Mouse (Mus musculus) heart, embryonic 13.5 days (tissue): ENCODE data around the gene Socs7. TPM values are rescaled to one million over a fixed set of nuclear protein-coding genes. Genes with fewer than 3 reads are reported as not detected.
A peak's percentile ranks its signal among the peaks of the same experiment; 100 is the strongest.

Experiments used
- ATAC-seq: fragments of 200-750 bp; cut with Nextera tagmentation; 2 replicates; pipeline ENCODE4 v1.8.0; 2017; ENCODE audit warnings: moderate TSS enrichment; ENCODE audit not compliant: insufficient number of reproducible peaks, low FRiP score, low TSS enrichment; ENCODE audit errors: extremely low read depth
- H3K27ac ChIP-seq: fragments of 300-500 bp; sonication (generic); replicated peaks from 2 replicates; pipeline ENCODE4 v1.5.1; 2015; ENCODE audit warnings: moderate library complexity, mild to moderate bottlenecking, inconsistent platforms
- H3K27me3 ChIP-seq: fragments of 300-500 bp; sonication (generic); replicated peaks from 2 replicates; pipeline ENCODE4 v1.6.1; 2015; ENCODE audit warnings: mild to moderate bottlenecking, inconsistent platforms
- H3K36me3 ChIP-seq: fragments of 300-500 bp; sonication (generic); 2 replicates; pipeline ENCODE4 v1.6.1; 2015; ENCODE audit warnings: mild to moderate bottlenecking, inconsistent platforms
- H3K4me1 ChIP-seq: fragments of 300-500 bp; sonication (generic); 2 replicates; pipeline ENCODE4 v1.6.1; 2015; ENCODE audit warnings: inconsistent platforms
- H3K4me2 ChIP-seq: fragments of 300-500 bp; sonication (generic); 2 replicates; pipeline ENCODE4 v1.6.1; 2015; ENCODE audit warnings: inconsistent platforms, mild to moderate bottlenecking, moderate library complexity
- H3K4me3 ChIP-seq: fragments of 300-500 bp; sonication (generic); 2 replicates; pipeline ENCODE4 v1.5.1; 2015; ENCODE audit warnings: moderate library complexity, mild to moderate bottlenecking, inconsistent platforms
- H3K9ac ChIP-seq: fragments of 300-500 bp; sonication (generic); 2 replicates; pipeline ENCODE4 v1.6.1; 2015; ENCODE audit warnings: inconsistent platforms, mild to moderate bottlenecking, moderate library complexity
- H3K9me3 ChIP-seq: fragments of 300-500 bp; sonication (generic); 2 replicates; pipeline ENCODE4 v1.6.1; 2016; ENCODE audit warnings: inconsistent platforms
- WGBS: fragments of 180-500 bp; shearing (Covaris S2); methylation state at CpG from one replicate; pipeline ENCODE4 v1.1.7; 2015; ENCODE audit warnings: mixed read lengths; 5-methylcytosine and 5-hydroxymethylcytosine counted together
- polyA plus RNA-seq: library from polyadenylated mRNA; unstranded; fragments of >200 nt; fragmentation: Nextera tagmentation; extraction: Ambion mirVana; gene quantifications from 2 replicates; pipeline ENCODE4 v1.2.1, GENCODE M21; 2015

The Socs7 gene
- polyA plus RNA-seq, 1 experiment from 2014 or later, result 3.4 TPM

DNA sequence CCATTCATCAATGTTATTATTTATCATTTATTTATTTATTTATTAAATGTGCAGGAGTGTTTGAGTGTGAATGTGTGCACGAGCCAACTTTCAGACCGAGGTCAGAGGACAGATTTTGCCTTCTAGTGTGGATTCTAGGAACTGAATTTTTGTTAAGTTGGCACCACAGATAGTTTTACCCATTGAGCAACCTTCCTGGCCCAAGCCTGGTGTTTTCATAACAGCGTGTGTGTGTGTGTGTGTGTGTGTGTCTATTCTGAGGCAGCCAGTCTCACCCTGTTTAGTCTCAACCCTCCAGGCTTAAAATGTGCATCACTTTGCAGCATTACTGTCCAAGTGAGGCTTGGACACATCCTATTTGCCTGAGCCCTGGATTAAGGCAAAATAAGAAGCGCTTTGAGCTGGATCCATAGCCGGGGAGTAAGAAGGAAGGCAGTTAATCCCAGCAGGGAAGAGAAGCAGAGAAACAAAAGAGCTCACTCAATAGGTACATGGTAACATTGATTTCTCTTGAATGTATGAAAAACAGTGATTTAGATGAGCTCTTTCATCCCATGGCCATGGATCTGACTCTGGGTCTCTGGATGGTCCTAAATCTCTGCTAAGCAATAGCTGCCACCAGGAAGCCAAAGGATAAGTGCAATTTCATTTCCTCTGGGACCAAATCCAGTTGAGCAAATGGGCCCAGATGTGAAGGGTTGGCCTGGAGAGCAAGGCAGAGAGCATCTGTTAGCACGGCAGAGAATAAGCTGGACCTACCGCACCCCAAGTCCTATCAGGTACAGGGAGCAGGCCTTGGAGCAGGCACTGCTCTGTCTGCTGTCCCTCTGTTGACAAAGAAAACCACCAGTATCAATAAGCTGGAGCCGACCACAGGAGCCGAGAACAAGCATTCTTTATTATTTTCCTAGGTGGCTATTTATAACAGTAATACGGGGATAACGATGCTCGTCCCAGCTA is 30.8 kb upstream of the Socs7 start:
- H3K4me3 ChIP-seq, result no peak overlapping the region

DNA sequence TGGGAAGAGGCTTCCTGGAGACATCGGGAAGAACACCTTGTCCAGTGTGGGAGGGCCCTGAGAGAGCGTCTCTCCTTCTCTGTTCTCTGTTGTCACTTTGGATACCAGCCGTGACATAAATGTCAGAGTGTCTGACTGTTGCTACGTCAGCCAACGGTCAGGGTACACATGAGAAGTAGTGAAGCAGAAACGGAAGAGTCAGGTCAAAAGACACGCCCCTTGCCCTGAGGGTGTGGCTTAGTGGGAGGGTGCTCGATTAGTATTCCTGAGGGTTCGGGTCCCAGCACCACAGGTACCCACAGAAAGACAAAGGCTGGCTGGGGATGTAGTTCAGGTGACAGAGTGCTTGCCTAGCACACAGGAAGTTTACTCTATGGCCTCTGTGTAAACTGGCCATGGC is 29.3 kb upstream of the Socs7 start:
- Histone ChIP-seq H3K9me3 (no peaks in the 10 kb centered on the region), H3K4me3 (no peak overlapping the region), H3K27ac (no peak overlapping the region), H3K4me1 (peaks cover 15% of the 10 kb centered on the region), H3K27me3 (peaks cover 32% of the 10 kb centered on the region), H3K9ac (no peak overlapping the region), H3K36me3 (peaks cover 30% of the 10 kb centered on the region), H3K4me2 (no peak overlapping the region)
- no peak for ATAC-seq
- 58% methylated on average over 9 of the region's 9 CpGs for WGBS

More for the DNA sequence above, 30.8 kb upstream of the Socs7 start:
- H3K4me1 ChIP-seq, result peaks cover 5% of the 10 kb centered on the region; the same call in 1 of the 2 replicates
- ATAC-seq, result no peak
- no peak overlapping the region for H3K4me2 ChIP-seq
- no peaks in the 10 kb centered on the region for H3K9me3 ChIP-seq
- no peak overlapping the region for H3K27ac ChIP-seq
- H3K36me3 ChIP-seq, result peaks cover 44% of the 10 kb centered on the region
- peaks cover 17% of the 10 kb centered on the region for H3K27me3 ChIP-seq
- WGBS, result 83% methylated on average over 12 of the region's 12 CpGs
- H3K9ac ChIP-seq, result no peak overlapping the region

DNA sequence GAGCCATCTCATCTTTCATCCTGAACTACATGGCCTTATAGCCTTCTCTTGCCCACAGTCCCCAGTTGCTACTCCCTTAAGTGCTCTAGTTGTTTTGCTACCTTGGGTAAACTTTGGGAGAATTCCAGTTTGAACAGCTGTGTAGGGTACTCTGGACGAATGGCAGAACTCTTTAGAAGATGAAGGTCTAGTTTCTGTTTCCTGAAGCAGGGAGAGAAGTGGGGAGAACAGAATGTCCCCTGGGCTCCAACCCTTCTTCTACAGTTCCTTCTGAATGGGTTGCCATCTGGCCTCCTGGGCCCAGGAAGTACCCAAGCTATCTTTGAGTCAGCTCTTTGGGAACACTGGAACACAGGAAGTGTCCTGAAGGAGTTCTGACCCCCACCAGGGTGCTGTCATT is 28.5 kb upstream of the Socs7 start:
- no peak overlapping the region for H3K27ac ChIP-seq
- ATAC-seq, result no peak

DNA sequence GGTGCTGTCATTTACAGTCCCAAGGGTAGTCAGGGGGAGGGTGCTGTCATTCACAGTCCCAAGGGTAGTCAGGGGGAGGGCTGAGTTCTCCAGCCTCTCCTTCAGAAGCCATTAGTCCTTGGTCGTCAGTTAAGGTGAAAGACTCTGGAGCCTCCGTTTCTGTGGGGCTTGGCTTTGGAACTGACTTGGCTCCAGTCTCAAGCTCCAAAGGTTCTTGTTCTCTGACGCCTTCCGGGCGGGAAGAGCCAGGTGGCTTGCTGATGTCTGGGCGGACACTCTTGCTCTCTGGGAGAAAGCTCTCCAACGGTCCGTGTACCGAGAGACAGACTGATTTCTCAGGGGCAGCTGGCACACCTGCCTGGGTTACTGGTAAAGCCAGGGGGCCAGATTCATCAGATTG is 28.0 kb upstream of the Socs7 start:
- no peak overlapping the region for H3K4me3 ChIP-seq
- no peak for ATAC-seq
- peaks cover 41% of the 10 kb centered on the region for H3K27me3 ChIP-seq
- H3K4me1 ChIP-seq, result peaks cover 26% of the 10 kb centered on the region
- H3K9ac ChIP-seq, result no peak overlapping the region
- no peak overlapping the region for H3K27ac ChIP-seq
- H3K36me3 ChIP-seq, result peaks cover 17% of the 10 kb centered on the region
- H3K9me3 ChIP-seq, result no peaks in the 10 kb centered on the region
- H3K4me2 ChIP-seq, result no peak overlapping the region
- 74% methylated on average over 9 of the region's 9 CpGs for WGBS

More for the DNA sequence above, 28.5 kb upstream of the Socs7 start:
- peaks cover 23% of the 10 kb centered on the region for H3K4me1 ChIP-seq
- H3K36me3 ChIP-seq, result peaks cover 22% of the 10 kb centered on the region
- WGBS, result 66% methylated on average over 1 of the region's 1 CpGs
- no peak overlapping the region for H3K9ac ChIP-seq
- H3K4me2 ChIP-seq, result no peak overlapping the region
- no peaks in the 10 kb centered on the region for H3K9me3 ChIP-seq
- peaks cover 41% of the 10 kb centered on the region for H3K27me3 ChIP-seq
- no peak overlapping the region for H3K4me3 ChIP-seq

- WGBS, result 49% methylated on average over 6 of the region's 6 CpGs
- no peak overlapping the region for H3K9ac ChIP-seq
- H3K27ac ChIP-seq, result no peak overlapping the region
- no peak for ATAC-seq
- H3K4me2 ChIP-seq, result no peak overlapping the region
- H3K36me3 ChIP-seq, result no peaks in the 10 kb centered on the region
- peaks cover 52% of the 10 kb centered on the region for H3K27me3 ChIP-seq
- H3K4me3 ChIP-seq, result no peak overlapping the region
- H3K4me1 ChIP-seq, result peaks cover 26% of the 10 kb centered on the region
- no peaks in the 10 kb centered on the region for H3K9me3 ChIP-seq
These were observed 26.1 kb upstream of the Socs7 start for GRCm38 (mm10) chr11:97336238-97336637.

- no peak overlapping the region for H3K4me2 ChIP-seq
- H3K9me3 ChIP-seq, result no peaks in the 10 kb centered on the region
- ATAC-seq, result no peak
- H3K4me3 ChIP-seq, result no peak overlapping the region
- H3K27ac ChIP-seq, result no peak overlapping the region
- no peak overlapping the region for H3K9ac ChIP-seq
- H3K27me3 ChIP-seq, result peaks cover 52% of the 10 kb centered on the region
- 55% methylated on average over 14 of the region's 14 CpGs for WGBS
- no peaks in the 10 kb centered on the region for H3K36me3 ChIP-seq
- peaks cover 26% of the 10 kb centered on the region for H3K4me1 ChIP-seq
These were observed 25.5 kb upstream of the Socs7 start for GRCm38 (mm10) chr11:97336751-97337345.

DNA sequence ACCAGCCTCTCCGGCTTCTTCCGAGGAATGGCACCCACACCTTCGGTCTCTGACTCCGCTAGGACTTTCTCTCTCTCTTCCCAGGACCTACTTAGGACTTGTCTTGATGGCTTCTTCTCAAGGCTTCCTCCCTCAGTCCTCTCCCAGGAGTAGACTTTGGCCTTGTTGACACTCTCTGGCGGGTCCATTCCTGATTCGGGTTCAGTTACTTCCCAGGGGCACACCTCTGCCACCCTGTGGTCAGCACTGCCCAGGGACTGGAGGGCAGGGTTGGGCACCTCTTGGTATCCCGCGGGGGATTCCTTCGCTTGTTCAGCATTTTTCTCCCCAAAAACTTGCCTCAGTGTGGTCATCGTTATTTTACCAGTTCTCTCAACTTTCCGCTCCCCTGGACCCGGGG is 25.0 kb upstream of the Socs7 start:
- no peak for ATAC-seq
- peaks cover 52% of the 10 kb centered on the region for H3K27me3 ChIP-seq
- 75% methylated on average over 12 of the region's 12 CpGs for WGBS

DNA sequence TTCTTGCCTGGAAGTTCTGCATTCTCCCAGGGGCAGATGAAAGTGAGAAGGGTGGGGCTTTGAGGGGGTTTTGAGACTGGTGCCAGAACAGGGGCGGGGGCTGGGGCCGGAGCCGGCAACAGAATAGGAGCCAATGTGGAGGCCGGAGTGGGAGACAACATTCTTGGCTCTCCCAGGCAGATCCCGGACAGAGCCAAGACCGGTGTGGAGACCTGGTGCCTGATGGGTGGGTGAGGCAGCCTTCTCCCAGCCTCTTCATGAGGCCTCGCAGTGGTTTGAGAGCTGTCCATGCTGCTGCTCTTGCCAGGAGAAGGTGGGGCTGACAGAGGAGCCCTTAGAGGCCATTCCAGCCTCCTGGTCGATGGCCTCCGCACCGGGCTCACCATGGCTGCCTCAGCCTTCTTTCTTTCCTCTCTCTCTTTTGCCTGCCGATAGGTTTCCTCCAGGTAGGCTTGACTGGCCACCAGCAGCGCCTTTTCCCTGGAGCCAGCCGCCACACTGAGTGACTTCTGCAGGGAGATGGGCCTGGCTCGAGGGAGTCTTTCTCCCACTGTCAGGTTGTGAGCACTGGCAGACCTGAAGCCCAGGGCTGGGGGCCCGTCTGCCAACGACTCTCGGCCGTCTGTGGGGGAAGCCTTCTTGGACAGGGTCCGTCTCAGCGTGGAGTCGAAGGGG is 23.9 kb upstream of the Socs7 start:
- Histone ChIP-seq H3K9me3 (no peaks in the 10 kb centered on the region), H3K4me1 (peaks cover 30% of the 10 kb centered on the region), H3K4me2 (peak overlapping the region; percentile 63), H3K27ac (peak overlapping the region; percentile 80), H3K36me3 (no peaks in the 10 kb centered on the region), H3K4me3 (peak overlapping the region; percentile 35), H3K9ac (peak overlapping the region; percentile 72), H3K27me3 (peaks cover 58% of the 10 kb centered on the region)
- WGBS, result 31% methylated on average over 21 of the region's 21 CpGs
- ATAC-seq, result no peak

More for the DNA sequence above, 25.0 kb upstream of the Socs7 start:
- H3K4me3 ChIP-seq, result no peak overlapping the region
- H3K36me3 ChIP-seq, result no peaks in the 10 kb centered on the region
- H3K9me3 ChIP-seq, result no peaks in the 10 kb centered on the region
- H3K4me2 ChIP-seq, result no peak overlapping the region
- H3K9ac ChIP-seq, result no peak overlapping the region
- H3K27ac ChIP-seq, result no peak overlapping the region
- peaks cover 26% of the 10 kb centered on the region for H3K4me1 ChIP-seq

GRCm38 (mm10) chr11:97338977-97339315 is 23.4 kb upstream of the Socs7 start:
- no peak for ATAC-seq
- H3K27me3 ChIP-seq, result peaks cover 63% of the 10 kb centered on the region
- H3K4me2 ChIP-seq, result peak overlapping the region; percentile 63
- 19% methylated on average over 17 of the region's 17 CpGs for WGBS
- H3K9me3 ChIP-seq, result no peaks in the 10 kb centered on the region
- H3K27ac ChIP-seq, result peak overlapping the region; percentile 80
- peaks cover 35% of the 10 kb centered on the region for H3K4me1 ChIP-seq
- H3K9ac ChIP-seq, result peak overlapping the region; percentile 72
- H3K36me3 ChIP-seq, result no peaks in the 10 kb centered on the region
- peak overlapping the region; percentile 35 for H3K4me3 ChIP-seq

DNA sequence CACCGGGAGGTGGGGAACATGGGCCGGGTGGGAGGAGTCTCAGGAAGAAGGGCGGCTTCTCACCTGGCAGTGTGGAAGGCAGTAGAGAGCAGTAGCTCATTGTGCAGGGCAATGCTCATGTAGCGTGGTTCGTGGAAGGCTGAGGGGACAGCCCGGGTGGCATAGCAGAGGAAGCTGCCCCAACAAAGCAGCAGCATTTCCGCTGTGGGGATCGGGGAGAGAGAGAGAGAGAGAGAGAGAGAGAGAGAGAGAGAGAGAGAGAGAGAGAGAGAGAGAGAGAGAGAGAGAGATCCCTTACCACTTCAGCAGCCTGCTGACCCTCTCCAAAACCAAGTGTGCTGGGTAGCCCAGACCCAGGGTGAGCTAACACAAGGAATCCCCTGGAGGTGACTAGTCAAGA is 19.2 kb upstream of the Socs7 start:
- Histone ChIP-seq H3K9me3 (no peaks in the 10 kb centered on the region), H3K4me3 (no peak overlapping the region), H3K27me3 (peaks cover 31% of the 10 kb centered on the region), H3K4me1 (peaks cover 36% of the 10 kb centered on the region), H3K4me2 (peak overlapping the region; percentile 51), H3K36me3 (no peaks in the 10 kb centered on the region), H3K9ac (peak overlapping the region; percentile 60; the same call in 1 of the 2 replicates), H3K27ac (no peak overlapping the region)
- 47% methylated on average over 8 of the region's 8 CpGs for WGBS
- ATAC-seq, result no peak

DNA sequence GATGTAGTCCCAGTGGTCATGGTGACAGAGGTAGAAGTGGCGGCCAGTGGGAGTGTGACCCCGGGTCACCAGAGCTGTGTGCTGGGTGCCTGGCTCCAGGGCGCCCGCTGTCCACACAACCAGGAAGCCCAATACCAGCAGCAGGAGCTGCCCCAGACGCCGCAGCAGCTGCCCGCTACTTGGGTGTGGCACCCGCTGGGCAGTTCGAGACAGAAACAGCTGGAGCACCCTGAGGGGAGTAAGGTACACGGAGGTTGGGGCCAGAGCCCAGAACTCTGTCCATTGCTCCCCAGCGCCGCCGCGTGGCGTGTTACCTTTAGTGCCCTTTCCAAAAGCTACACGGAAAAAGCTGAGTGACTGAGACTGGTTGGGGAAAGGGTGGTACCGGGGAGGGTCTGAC is 18.7 kb upstream of the Socs7 start:
- H3K27ac ChIP-seq, result no peak overlapping the region
- H3K9me3 ChIP-seq, result no peaks in the 10 kb centered on the region
- ATAC-seq, result no peak
- peaks cover 31% of the 10 kb centered on the region for H3K4me1 ChIP-seq
- WGBS, result 21% methylated on average over 17 of the region's 17 CpGs
- H3K9ac ChIP-seq, result peak overlapping the region; percentile 60
- H3K4me3 ChIP-seq, result peak overlapping the region; percentile 18
- no peaks in the 10 kb centered on the region for H3K36me3 ChIP-seq
- H3K4me2 ChIP-seq, result peak overlapping the region; percentile 51
- peaks cover 26% of the 10 kb centered on the region for H3K27me3 ChIP-seq
